Mouse (Mus musculus): ENCODE data around the gene Adcy5. TPM values are rescaled to one million over a fixed set of nuclear protein-coding genes. Genes with fewer than 3 reads are reported as not detected.

Adcy5 gene
- total RNA-seq, 2 experiments from 2014 or later, result 78.7 to 83.5 TPM

GRCm38 (mm10) chr16:35248825-35249224, 94.1 kb downstream of the Adcy5 start:
- no peak for DNase-seq (ENCODE audit: low spot score in 2 of 2)

GRCm38 (mm10) chr16:35249763-35250162, 95.1 kb downstream of the Adcy5 start:
- no peak for DNase-seq (ENCODE audit: low spot score in 2 of 2)

- DNase-seq (ENCODE audit: low spot score in 2 of 2), result no peak
Measured at GRCm38 (mm10) chr16:35251690-35252089, 97.0 kb downstream of the Adcy5 start.

DNA sequence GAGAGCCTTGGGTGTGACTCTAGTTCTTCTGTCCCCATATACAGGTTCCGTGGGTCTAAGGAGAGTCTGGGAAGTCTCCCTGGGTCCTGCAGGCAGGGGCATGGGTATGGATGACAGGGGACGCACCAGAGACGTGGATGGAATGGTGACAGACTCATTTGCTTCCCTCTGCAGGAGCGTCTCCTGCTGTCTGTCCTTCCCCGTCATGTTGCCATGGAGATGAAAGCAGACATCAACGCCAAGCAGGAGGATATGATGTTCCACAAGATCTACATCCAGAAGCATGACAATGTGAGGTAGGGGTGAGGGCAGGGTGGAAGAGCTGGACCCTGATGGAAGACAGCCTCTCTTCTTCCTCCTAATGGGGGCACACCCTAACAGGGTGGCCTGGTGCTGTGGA, 98.3 kb downstream of the Adcy5 start:
- peak; percentile 51 to 66 for DNase-seq (ENCODE audit: low spot score in 2 of 2)

DNA sequence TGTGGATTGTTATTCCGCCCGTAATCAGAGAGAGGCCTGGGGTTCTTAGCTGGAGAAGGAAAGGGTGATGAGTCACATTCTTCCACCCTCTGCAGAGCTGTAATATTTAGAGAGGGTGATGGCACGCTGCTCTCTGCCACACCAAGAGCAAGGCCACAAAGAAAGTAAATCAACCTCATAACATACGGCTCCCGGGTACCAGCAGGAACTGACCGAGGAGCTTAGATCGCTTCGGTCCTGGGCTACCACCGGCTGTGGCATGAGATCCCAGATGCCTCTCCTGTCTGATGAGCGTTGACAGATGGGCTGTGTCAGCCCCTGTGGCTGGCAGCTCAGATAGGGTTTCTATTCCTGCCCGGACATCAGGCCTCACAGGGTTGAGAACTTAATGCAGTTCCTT, 101.3 kb downstream of the Adcy5 start:
- DNase-seq (ENCODE audit: low spot score in 2 of 2), result no peak

DNA sequence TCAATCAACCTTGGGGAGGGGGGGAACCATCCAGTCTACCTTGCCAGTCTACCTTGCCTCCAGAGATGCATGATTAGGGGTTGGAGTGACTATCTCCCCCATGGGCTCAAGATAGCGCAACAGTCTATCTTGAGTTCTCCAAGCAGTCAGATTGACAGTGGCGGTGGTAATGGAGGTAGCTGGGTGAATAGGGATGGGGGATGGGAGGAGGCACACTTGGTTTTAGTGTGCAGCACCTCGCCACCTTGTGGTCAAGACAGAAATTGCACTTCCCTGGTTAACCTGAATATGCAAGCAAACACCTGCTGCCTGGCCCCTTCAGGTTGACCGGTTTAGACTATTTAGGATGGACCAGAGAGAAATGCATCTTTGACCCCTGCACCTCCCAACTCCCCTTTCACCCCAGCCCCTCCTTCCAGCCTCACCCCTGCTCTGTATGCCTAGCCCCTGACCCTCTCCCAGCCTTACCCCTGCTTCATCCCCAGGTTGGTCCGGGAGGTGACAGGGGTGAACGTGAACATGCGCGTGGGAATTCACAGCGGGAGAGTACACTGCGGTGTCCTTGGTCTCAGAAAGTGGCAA, 115.8 kb downstream of the Adcy5 start:
- peak; percentile 76 to 93 for DNase-seq (ENCODE audit: low spot score in 2 of 2)

GRCm38 (mm10) chr16:35270945-35271344, 116.3 kb downstream of the Adcy5 start:
- DNase-seq (ENCODE audit: low spot score in 2 of 2), result no peak

GRCm38 (mm10) chr16:35271572-35271971, 116.9 kb downstream of the Adcy5 start:
- DNase-seq (ENCODE audit: low spot score in 2 of 2), result no peak

DNA sequence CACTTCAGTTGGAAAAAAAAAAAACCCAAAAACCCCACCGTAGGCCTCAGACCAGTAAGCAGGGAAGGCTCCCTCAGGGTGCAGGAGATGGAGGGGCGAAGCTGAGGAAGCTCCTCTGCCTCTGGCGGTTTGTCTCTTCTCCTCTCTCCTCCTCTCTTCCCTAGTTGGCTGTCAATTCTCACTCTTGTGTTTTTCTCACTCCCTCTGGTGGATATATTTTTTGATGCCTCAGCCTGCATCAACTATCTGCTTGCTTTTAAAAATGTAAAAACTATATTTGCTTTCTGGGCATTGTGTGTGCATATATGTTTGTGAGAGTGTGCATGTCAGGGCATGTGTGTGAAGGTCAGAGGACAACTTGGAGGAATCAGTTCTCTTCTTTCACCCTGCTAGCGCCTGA, 117.7 kb downstream of the Adcy5 start:
- DNase-seq (ENCODE audit: low spot score in 2 of 2), result peak in 1 of 2 experiments; percentile 20

DNA sequence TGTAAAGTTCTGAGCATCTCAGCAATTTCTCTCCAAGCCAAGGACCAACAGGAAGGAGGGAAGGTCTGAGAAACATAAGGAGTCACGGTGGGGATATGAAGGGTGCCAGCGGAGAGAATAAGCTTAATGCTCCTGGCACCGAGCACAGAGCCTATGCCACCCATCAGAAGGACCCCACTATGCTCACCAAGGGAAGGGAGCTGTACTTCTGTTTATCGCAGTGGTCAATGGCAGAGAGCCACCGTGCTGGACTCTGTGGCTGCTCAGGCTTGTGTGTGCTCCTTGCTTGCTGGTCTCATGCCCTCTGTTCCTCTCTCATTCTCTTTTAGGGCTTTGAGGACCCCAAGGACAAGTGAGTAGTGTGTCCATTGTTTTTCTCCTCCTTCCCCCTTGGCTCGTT, 123.5 kb downstream of the Adcy5 start:
- DNase-seq (ENCODE audit: low spot score in 2 of 2), result no peak

- no peak for DNase-seq (ENCODE audit: low spot score in 2 of 2)
Measured at GRCm38 (mm10) chr16:35282456-35282855, 127.8 kb downstream of the Adcy5 start.

DNA sequence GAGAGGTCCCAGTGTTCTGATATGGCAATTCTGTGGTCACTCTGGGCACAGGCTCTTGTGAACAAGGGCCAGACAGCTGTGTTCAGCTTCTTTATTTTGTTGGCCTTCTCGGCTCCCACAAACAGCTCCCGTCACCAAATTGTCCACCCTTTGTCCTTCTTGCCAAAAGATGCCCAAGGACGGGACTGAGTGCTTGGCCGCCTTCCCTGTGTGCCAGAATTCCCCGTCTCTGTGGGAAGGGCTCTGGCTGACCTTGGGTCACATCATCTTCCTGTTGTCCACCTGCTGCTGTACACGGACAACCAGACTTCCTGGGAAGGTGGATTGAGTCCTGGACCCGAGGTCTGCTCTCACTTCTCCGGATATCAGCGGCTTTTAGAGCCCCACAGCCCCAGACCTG, 131.1 kb downstream of the Adcy5 start:
- DNase-seq (ENCODE audit: low spot score in 2 of 2), result no peak

DNA sequence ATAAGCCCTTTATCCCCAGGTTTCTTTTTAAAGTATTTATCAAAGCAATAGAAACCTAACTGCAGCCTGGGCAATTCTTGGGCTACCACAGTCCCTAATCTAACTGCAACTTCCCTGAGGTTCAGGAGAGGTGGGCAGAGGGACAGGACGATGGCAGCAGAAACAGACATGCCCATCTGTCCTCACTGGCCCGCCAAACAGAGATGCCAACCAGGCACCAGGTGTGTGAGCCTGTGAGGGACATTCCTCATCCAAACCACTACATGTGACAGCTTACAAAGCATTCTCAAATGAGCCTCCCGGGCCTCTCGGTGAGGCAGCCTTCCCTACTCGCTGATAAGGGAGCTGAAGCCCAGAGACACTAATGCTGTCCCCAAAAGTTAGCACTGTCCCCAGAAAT, 132.6 kb downstream of the Adcy5 start:
- DNase-seq (ENCODE audit: low spot score in 2 of 2), result no peak

- DNase-seq (ENCODE audit: low spot score in 2 of 2), result no peak
Measured at GRCm38 (mm10) chr16:35297786-35298185, 143.1 kb downstream of the Adcy5 start.

DNA sequence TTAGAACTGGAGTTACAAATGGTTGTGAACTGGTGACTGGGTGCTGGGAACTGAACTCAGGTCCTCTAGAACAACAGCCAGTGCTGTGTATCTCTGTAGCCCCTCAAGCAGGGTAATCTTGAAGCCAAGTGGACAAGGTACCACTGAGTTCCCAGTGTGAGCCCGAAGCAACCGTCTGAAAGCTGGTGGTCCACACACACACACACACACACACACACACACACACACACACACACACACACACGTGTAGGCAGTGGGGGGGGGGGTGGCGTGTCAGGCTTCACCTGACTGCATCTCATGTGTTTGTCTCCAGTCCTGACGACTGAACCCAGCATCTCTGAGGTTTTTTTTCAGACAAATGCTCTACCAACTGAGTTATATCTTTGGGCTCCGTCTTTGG, 145.5 kb downstream of the Adcy5 start:
- no peak for DNase-seq (ENCODE audit: low spot score in 2 of 2)

- no peak for DNase-seq (ENCODE audit: low spot score in 2 of 2)
Measured at GRCm38 (mm10) chr16:35302441-35303280, 148.0 kb downstream of the Adcy5 start.

GRCm38 (mm10) chr16:35303721-35304120, 149.0 kb downstream of the Adcy5 start:
- DNase-seq (ENCODE audit: low spot score in 2 of 2), result no peak

DNA sequence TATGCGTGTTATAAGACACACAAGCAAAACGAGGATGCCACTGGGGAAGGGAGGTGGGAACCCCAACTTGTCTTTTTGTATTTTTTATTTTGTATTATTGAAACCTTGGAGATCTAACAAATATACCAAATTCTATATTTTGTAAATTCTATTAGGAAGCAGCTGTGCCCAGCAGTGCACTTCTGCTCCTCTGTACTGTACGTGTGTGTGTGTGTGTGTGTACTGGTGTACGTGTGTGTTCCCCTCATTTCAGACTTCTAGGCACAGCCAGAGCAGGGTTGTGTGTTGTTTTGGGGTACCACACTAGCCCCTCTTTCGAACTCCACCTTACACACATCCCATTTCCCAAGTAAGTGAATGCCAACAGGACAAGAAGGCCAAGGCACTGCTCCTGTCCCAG, 149.7 kb downstream of the Adcy5 start:
- DNase-seq (ENCODE audit: low spot score in 2 of 2), result no peak

GRCm38 (mm10) chr16:35305226-35305625, 150.5 kb downstream of the Adcy5 start:
- no peak for DNase-seq (ENCODE audit: low spot score in 2 of 2)

DNA sequence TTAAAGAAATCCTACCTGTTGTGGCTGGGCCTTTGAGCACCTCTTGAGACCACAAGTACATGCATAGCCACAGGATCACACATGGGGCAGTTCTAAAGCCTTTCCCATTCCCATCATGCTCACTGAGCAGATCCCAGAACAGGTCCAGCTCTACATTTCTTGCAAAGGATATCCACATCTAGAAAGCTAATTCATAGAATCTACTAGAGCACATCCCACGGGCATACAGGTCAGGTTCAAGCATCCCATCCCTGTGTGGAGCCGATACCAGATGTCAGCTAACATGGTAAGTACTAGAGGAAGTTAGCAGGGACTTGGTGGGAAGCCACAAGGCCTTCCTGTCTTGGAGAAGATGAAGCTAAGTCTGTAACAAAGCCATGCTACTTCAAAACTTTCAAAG, 152.0 kb downstream of the Adcy5 start:
- no peak for DNase-seq (ENCODE audit: low spot score in 2 of 2)

GRCm38 (mm10) chr16:35307331-35307730, 152.7 kb downstream of the Adcy5 start:
- DNase-seq (ENCODE audit: low spot score in 2 of 2), result no peak

GRCm38 (mm10) chr16:35308016-35308415, 153.3 kb downstream of the Adcy5 start:
- no peak for DNase-seq (ENCODE audit: low spot score in 2 of 2)
